Mouse (Mus musculus) frontal cortex, postnatal 36 days (tissue): ENCODE measurements around the gene Tnrc6b.
"Not testable (repeated sequence)": the region's sequence is repeated elsewhere in the genome, so short reads cannot be mapped to it uniquely, and the experiment has no call there.

Source experiments
- DNase-seq, 2 experiments: peaks; one replicate each; pipeline ENCODE4 v3.0.0; 2022; ENCODE audit warnings: low spot score in 2 of 2

Gene Tnrc6b

DNA sequence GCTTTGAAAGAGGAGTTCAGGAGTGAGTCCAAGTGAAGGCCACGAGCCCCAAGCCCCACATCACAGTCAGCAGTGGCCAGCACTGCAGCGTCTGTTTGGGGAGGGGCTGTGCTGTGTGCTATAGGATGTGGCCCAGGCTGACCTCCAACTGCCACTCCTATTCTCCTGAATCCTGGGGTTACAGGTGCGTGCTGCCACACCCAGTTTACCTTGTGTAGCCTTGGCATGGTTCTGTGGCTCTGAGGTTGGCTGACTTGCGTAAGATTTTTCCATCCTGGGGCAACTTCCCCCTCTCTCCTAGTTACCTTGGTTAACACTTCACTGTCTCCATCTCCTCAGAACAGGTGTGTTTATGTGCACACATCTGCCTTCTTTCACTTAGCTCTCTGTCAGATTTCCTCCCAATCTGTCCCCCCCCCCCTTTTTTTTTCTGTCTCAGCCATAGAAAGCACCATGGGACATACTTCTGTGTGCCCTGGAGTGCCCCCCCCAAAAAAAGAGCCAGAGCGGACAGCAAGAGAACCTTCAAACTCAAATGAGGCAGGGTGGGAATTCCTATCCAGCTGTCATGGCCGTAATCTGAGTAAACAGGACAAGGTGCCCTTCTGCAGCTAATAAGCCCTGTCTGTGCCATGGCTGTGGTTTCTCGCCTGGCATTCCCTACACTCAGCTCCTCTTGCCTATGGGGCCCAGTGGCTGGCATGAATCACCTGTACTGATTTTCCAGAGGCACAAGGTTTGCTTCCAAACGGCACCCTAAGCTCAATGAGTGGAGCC, 9.4 kb upstream of the Tnrc6b start:
- DNase-seq = no peak

DNA sequence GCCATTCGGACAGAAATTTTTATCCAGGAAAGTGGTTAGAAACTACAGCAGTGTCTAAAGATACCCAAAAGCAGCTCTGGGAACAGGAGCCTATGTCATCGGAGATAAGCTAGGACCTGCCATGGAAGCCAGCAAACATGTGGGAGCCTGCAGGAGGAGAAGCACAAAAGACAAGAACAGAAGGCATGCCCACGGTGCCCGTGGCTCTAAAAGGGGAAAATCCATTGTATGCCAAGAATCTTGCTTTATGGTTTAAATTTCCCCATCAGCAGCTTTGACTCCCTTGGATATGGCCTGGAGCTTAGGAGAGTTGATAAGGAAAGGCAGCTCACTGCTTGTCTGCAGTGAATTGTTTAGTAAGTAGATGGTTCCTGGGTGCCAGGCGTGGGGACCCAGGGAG, 8.2 kb upstream of the Tnrc6b start:
- DNase-seq = peak in 1 of 2 experiments; percentile 49

GRCm38 (mm10) chr15:80703495-80703894, 7.6 kb upstream of the Tnrc6b start:
- DNase-seq = no peak

DNA sequence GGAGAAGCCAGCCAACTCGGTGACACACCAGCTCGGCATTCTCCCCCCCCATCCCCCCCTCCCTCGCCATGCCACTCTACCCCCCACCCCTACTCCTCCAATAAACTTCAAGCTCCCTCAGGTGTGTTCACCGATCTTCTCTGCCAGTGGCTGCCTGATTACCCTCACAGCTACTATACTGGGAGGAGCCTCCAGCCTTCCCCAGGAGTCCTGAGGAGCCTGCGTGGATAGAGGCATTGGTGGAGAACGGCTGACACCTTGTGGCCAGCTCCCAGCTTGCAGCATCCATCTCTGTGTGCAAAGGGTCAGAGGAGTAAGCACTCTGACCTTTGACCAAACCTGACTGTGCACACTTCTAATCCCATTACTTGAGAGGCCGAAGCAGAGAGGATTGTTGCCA, 6.8 kb upstream of the Tnrc6b start:
- peak; percentile 79 to 82 for DNase-seq

- DNase-seq = peak; percentile 80 to 91
Observed at GRCm38 (mm10) chr15:80705828-80706549, 5.1 kb upstream of the Tnrc6b start.

DNA sequence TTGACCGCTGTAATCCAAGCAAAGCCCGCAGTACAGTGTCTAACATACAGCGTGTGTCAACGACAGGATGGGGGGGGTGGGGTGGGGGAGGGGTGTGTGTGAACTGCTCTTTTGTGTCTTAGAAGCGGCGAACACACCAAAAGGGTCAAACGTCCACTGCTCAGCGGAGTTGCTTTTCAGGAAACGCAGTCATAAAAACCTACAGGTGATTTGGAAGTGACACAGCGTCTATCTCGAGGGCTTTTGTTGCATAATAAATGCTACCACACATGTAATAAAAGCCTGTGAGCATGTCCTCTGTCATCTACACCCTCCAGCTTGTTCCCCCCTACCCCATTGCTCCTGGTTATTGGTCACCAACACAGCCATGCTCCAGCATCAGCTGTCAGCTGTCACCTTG, 4.5 kb upstream of the Tnrc6b start:
- DNase-seq = peak in 1 of 2 experiments; percentile 13

- peak in 1 of 2 experiments; percentile 39 for DNase-seq
Observed at GRCm38 (mm10) chr15:80707088-80707487, 4.0 kb upstream of the Tnrc6b start.

DNA sequence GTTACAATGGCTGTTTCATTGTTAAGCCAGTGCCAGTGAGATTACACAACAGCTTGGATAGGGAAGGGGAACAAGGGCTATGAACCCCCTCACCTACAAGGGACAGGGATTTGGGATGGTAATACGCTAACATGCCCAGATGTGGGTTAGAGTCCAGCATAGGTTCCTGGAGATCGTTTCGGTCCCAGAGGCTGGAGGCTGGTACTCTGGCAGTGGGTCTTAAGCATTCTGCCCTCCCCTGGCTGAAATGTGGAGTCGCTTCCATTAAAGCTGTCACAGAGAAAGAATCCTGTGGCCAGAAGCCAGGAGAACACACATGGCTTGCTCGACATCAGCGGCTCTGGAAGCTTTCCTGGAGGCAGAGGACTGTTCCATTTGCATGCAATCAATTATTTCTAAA, 1.5 kb upstream of the Tnrc6b start:
- no peak for DNase-seq

- no peak for DNase-seq
Observed at GRCm38 (mm10) chr15:80710257-80710607, 881 bp upstream of the Tnrc6b start.

- peak; percentile 51 to 67 for DNase-seq
Observed at GRCm38 (mm10) chr15:80711401-80712151, 463 bp downstream of the Tnrc6b start.

- no peak for DNase-seq
Observed at GRCm38 (mm10) chr15:80714299-80714698, 3.2 kb downstream of the Tnrc6b start.

- no peak for DNase-seq
Observed at GRCm38 (mm10) chr15:80716631-80717135, 5.6 kb downstream of the Tnrc6b start.

- DNase-seq = peak in 1 of 2 experiments; percentile 19
Observed at GRCm38 (mm10) chr15:80717431-80717830, 6.3 kb downstream of the Tnrc6b start.

- DNase-seq = no peak
Observed at GRCm38 (mm10) chr15:80720249-80720648, 9.1 kb downstream of the Tnrc6b start.

DNA sequence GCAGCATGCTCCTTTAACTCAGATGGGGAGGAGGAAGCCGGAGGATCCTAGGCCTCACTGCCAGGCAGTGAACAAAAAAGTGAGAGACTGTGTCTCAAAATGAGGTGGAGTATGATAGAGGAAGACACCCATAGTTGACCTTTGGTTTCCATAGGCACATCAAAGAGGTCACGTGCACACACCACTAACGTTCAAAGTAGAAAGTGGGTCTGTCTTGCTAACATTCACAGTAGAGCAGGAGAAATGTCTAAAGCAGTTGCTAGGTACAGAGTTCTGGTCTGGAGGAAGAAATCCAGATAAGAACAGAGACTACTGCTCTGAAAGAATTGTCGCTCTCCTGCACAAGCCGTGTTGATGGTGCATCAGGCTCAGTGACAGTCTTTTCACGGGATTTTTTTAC, 10.7 kb downstream of the Tnrc6b start:
- DNase-seq = no peak

GRCm38 (mm10) chr15:80722366-80722765, 11.3 kb downstream of the Tnrc6b start:
- DNase-seq = no peak

DNA sequence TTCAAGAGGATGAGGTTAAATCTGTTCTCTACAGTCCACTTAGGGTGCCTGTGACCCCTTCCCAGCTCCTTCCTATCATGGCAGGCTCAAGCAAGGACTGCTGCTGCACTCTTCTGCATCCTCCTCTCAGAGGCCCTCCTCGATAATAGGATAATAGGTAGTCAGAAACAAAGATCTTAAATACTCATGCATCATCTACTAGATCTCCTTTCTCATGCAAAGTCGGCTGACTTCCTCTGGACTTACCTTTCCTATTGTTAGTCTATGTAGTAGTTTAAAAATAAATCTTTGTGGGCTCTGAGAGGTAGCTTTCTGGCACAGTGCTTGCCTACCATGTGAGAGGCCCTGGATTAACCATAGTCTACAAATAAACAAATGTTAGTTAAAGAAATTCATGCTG, 18.4 kb downstream of the Tnrc6b start:
- DNase-seq = no peak

DNA sequence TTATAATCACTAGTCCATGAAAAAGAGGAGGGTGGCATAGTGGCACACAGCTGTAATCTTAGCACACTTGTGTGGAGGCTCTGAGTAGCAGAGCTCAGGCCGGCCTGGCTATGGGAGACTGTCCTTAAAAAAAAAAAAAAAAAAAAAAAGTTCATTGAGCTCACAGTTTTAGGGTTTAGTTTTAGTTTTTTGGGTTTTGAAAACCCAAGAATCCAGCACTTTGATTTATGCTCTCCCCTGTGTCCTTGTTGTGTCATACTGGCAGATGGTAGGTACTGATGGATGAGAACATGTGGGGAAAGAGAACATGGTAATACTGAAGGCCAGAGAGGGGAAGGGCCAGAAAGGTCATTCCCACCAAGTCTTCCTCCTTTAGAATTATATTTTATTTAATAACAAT, 19.9 kb downstream of the Tnrc6b start:
- no peak for DNase-seq

- DNase-seq = no peak
Observed at GRCm38 (mm10) chr15:80731511-80731910, 20.4 kb downstream of the Tnrc6b start.

GRCm38 (mm10) chr15:80732266-80733030, 21.3 kb downstream of the Tnrc6b start:
- no peak for DNase-seq

DNA sequence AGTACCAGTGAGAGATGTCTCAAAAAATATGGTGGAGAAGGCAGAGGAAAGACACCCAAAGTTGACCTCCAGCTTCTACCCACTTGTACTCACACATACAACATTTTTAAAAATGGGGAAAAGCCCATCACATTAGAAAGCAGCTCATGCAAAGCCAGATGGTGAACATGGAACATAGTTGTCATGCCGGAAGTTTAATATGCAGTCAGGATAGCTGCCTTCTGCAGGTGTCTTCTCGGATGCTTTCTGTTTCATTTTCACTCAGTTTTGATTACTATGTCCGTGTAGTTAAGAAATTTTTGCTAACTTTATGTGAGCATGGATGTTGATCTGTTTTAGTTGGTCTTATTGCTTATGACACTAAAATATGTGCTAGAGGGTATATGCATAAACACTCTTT, 24.2 kb downstream of the Tnrc6b start:
- no peak for DNase-seq

DNA sequence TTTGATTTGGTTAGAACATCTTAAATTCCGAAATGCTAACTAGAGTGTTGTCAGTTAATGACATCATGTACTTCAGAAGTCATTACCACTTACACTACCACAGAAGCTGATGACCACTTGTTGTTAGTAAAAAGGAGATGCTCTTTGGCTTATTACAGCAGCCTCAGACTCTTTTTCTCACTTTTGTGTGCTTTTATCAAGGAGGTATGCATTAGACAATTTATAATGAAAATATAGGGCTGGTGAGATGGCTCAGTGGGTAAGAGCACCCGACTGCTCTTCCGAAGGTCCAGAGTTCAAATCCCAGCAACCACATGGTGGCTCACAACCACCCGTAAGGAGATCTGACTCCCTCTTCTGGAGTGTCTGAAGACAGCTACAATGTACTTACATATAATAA, 24.6 kb downstream of the Tnrc6b start:
- not testable (repeated sequence) for DNase-seq
